Comparison of ENCODE assay signal across 17 mouse cellular contexts in the genomic region with DNA sequence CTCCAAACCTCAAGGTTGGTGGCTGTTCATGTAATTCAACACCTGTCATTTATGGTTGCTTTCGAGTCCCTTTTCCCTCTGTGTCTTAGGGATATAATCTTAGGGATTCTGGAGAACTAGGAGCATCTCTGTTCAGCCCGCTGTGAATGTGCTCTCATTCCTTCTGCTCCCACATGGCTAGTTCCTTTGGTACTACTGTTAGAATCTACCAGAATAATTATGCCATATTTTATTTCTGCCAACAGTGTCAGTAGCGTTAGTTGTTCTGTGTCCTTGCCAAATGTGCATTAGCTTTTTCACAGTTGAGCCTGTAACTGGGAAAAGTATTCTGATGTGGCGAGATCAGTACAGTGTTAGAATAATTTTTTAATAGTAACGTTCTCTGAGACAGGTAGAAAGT.
DNase-seq lines count a peak whose midpoint lies in the region; ATAC-seq lines count a peak whose summit lies in the region.
"Had no signal": no experiment of that assay in that cellular context is flagged by ENCODE, and none has a peak within 500 bp of the region (broad histone marks: within the 10 kb centered on the region; RNA-seq: fewer than 3 reads in every experiment).

No protein-coding gene starts in this region.

- peak; percentile 28 for DNase-seq in layer of hippocampus, adult 11-12 months (ENCODE audit: low spot score)
- DNase-seq in layer of hippocampus, postnatal 10 days (ENCODE audit: low spot score in 2 of 2) = no peak
- peak; percentile 29 for DNase-seq in layer of hippocampus, adult 9-10 months (ENCODE audit: low spot score)
- no peak for DNase-seq in layer of hippocampus, adult 8-10 months (ENCODE audit: low spot score in 2 of 2)
- peak; percentile 43 for DNase-seq in brain, adult 2 months (ENCODE audit: low read depth, low spot score)
- DNase-seq in telencephalon, adult 2 months (ENCODE audit: low read depth, low spot score) = peak; percentile 26
- DNase-seq: adrenal gland, adult 2 months; adrenal gland, postnatal 10 days; adrenal gland, postnatal 25 days; cerebellum, adult 11-12 months; cerebellum, adult 2 months; cerebellum, adult 9-10 months; cerebellum, postnatal 10 days; cerebellum, postnatal 25 days had no signal

- no peak for ATAC-seq in megakaryocyte-erythroid progenitor cell, adult 5-6 weeks (replicated peaks; ENCODE audit: low FRiP score, low TSS enrichment, poor library complexity, severe bottlenecking)
- ATAC-seq: forebrain, embryonic 13.5 days; forebrain, embryonic 15.5 days had no signal

Comparison
In these comparisons a context has a peak if more than half of its experiments do, and no peak if none do; other contexts are left out.
1. DNase-seq: peak in layer of hippocampus, adult 11-12 months (single experiment), layer of hippocampus, adult 9-10 months (single experiment), brain, adult 2 months (single experiment) and telencephalon, adult 2 months (single experiment); none in layer of hippocampus, postnatal 10 days (0 of 2) and layer of hippocampus, adult 8-10 months (0 of 2).